Mouse (Mus musculus) hindbrain, embryonic 10.5 days (tissue): ENCODE data around the gene Gm49661. TPM values are rescaled to one million over a fixed set of nuclear protein-coding genes. Genes with fewer than 3 reads are reported as not detected.

ENCODE experiments used
- DNase-seq: peaks from one replicate; pipeline ENCODE4 v3.0.0-alpha.2; 2017; ENCODE audit warnings: low spot score
- H3K27ac ChIP-seq: fragments of 300-500 bp; sonication (generic); 2 replicates; pipeline ENCODE4 v1.5.1; 2016; ENCODE audit warnings: mild to moderate bottlenecking, moderate library complexity
- H3K27me3 ChIP-seq: fragments of 300-500 bp; sonication (generic); 2 replicates; pipeline ENCODE4 v1.6.1; 2016; ENCODE audit warnings: mild to moderate bottlenecking; ENCODE audit not compliant: poor library complexity, insufficient read depth, severe bottlenecking
- H3K36me3 ChIP-seq: fragments of 300-500 bp; sonication (generic); 2 replicates; pipeline ENCODE4 v1.6.1; 2016; ENCODE audit warnings: mild to moderate bottlenecking, moderate library complexity
- H3K4me1 ChIP-seq: fragments of 300-500 bp; sonication (generic); replicated peaks from 2 replicates; pipeline ENCODE4 v1.6.1; 2016; ENCODE audit warnings: mild to moderate bottlenecking
- H3K4me3 ChIP-seq: fragments of 300-500 bp; sonication (generic); 2 replicates; pipeline ENCODE4 v1.5.1; 2016; ENCODE audit warnings: mild to moderate bottlenecking, moderate library complexity
- H3K9me3 ChIP-seq: fragments of 300-500 bp; sonication (generic); 2 replicates; pipeline ENCODE4 v1.6.1; 2016; ENCODE audit warnings: mild to moderate bottlenecking, moderate library complexity
- WGBS: fragments of 180-500 bp; shearing (Covaris S2); methylation state at CpG from one replicate; pipeline ENCODE4 v1.1.7; 2016; 5-methylcytosine and 5-hydroxymethylcytosine counted together
- polyA plus RNA-seq: library from polyadenylated mRNA; unstranded; fragments of >200 nt; fragmentation: Nextera tagmentation; extraction: Ambion mirVana; gene quantifications from 2 replicates; pipeline ENCODE4 v1.2.1, GENCODE M21; 2016

Gene Gm49661
- not detected in 2 replicates for polyA plus RNA-seq

GRCm38 (mm10) chr8:84969241-84970134 lies at the start of gene Gm49661, which contains the start of the genes Prdx2 and Rnaseh2a:
Gene Gm49661 (minus strand): TSS chr8:84969433.
Gene Prdx2 (plus strand): TSS chr8:84969587.
Gene Rnaseh2a (minus strand): TSS chr8:84969767.
- Histone ChIP-seq H3K27me3 (no peaks in the 10 kb centered on the region), H3K27ac (peak within 1 kb of the TSS; percentile 99), H3K36me3 (peaks cover 40% of the 10 kb centered on the region), H3K4me1 (peaks cover 55% of the 10 kb centered on the region), H3K4me3 (peak within 1 kb of the TSS; percentile 89), H3K9me3 (no peaks in the 10 kb centered on the region)
- peak; percentile 87 for DNase-seq
- under 1% methylated on average over 56 of the region's 56 CpGs for WGBS

- no peaks in the 10 kb centered on the region for H3K9me3 ChIP-seq
- peaks cover 55% of the 10 kb centered on the region for H3K36me3 ChIP-seq
- no peak overlapping the region for H3K4me3 ChIP-seq
- no peak overlapping the region for H3K27ac ChIP-seq
- H3K27me3 ChIP-seq = peaks cover 37% of the 10 kb centered on the region
- H3K4me1 ChIP-seq = peaks cover 13% of the 10 kb centered on the region
- no peak for DNase-seq
- 48% methylated on average over 5 of the region's 5 CpGs for WGBS
These were observed 48.0 kb upstream of the Gm49661 start for GRCm38 (mm10) chr8:85017209-85017608.

GRCm38 (mm10) chr8:85016724-85017123 lies 47.5 kb upstream of the Gm49661 start:
- H3K36me3 ChIP-seq = peaks cover 51% of the 10 kb centered on the region
- peaks cover 42% of the 10 kb centered on the region for H3K27me3 ChIP-seq

GRCm38 (mm10) chr8:85014431-85014830 lies 45.2 kb upstream of the Gm49661 start, which contains the start of gene Best2:
Gene Best2 (minus strand): TSS chr8:85014531.
- peak within 1 kb of the TSS; percentile 49 for H3K4me3 ChIP-seq
- 51% methylated on average over 2 of the region's 2 CpGs for WGBS
- no peak for DNase-seq
- H3K36me3 ChIP-seq = peaks cover 28% of the 10 kb centered on the region
- H3K9me3 ChIP-seq = no peaks in the 10 kb centered on the region
- peak within 1 kb of the TSS; percentile 53; the same call in 1 of the 2 replicates for H3K27ac ChIP-seq
- H3K4me1 ChIP-seq = peaks cover 18% of the 10 kb centered on the region
- peaks cover 59% of the 10 kb centered on the region for H3K27me3 ChIP-seq

More at GRCm38 (mm10) chr8:85016724-85017123, 47.5 kb upstream of the Gm49661 start:
- DNase-seq = no peak
- Histone ChIP-seq H3K4me3 (no peak overlapping the region), H3K27ac (no peak overlapping the region), H3K9me3 (no peaks in the 10 kb centered on the region), H3K4me1 (peaks cover 13% of the 10 kb centered on the region)
- WGBS = 75% methylated on average over 10 of the region's 10 CpGs

- Histone ChIP-seq H3K36me3 (peaks cover 17% of the 10 kb centered on the region), H3K9me3 (no peaks in the 10 kb centered on the region), H3K4me1 (peaks cover 18% of the 10 kb centered on the region), H3K4me3 (peak overlapping the region; percentile 49), H3K27ac (peak overlapping the region; percentile 53; the same call in 1 of the 2 replicates), H3K27me3 (peaks cover 70% of the 10 kb centered on the region)
- DNase-seq = peak; percentile 80
- WGBS = 6% methylated on average over 26 of the region's 26 CpGs
These were observed 44.1 kb upstream of the Gm49661 start for GRCm38 (mm10) chr8:85013230-85013840.

GRCm38 (mm10) chr8:85011242-85011641 lies 42.0 kb upstream of the Gm49661 start:
- no peak for DNase-seq
- H3K4me1 ChIP-seq = peaks cover 22% of the 10 kb centered on the region
- 19% methylated on average over 28 of the region's 28 CpGs for WGBS
- 0 out of 2 replicates have a peak overlapping the region, but pooled peaks have one; percentile 6 for H3K4me3 ChIP-seq
- peaks cover 84% of the 10 kb centered on the region for H3K27me3 ChIP-seq
- no peaks in the 10 kb centered on the region for H3K9me3 ChIP-seq
- H3K36me3 ChIP-seq = no peaks in the 10 kb centered on the region
- H3K27ac ChIP-seq = no peak overlapping the region

GRCm38 (mm10) chr8:85007686-85008085 lies 38.5 kb upstream of the Gm49661 start:
- WGBS = 19% methylated on average over 25 of the region's 25 CpGs
- H3K4me3 ChIP-seq = 0 out of 2 replicates have a peak overlapping the region, but pooled peaks have one; percentile 16
- peak; percentile 32 for DNase-seq

GRCm38 (mm10) chr8:84997649-84998295 lies 28.5 kb upstream of the Gm49661 start:
- no peaks in the 10 kb centered on the region for H3K9me3 ChIP-seq
- peak overlapping the region; percentile 36 for H3K4me3 ChIP-seq
- WGBS = 4% methylated on average over 19 of the region's 19 CpGs
- peaks cover 19% of the 10 kb centered on the region for H3K4me1 ChIP-seq
- DNase-seq = peak; percentile 89
- H3K27ac ChIP-seq = peak overlapping the region; percentile 72
- no peaks in the 10 kb centered on the region for H3K36me3 ChIP-seq
- H3K27me3 ChIP-seq = peaks cover 47% of the 10 kb centered on the region

More at GRCm38 (mm10) chr8:85007686-85008085, 38.5 kb upstream of the Gm49661 start:
- Histone ChIP-seq H3K27me3 (peaks cover 54% of the 10 kb centered on the region), H3K27ac (no peak overlapping the region), H3K4me1 (peaks cover 9% of the 10 kb centered on the region; the same call in 1 of the 2 replicates), H3K9me3 (no peaks in the 10 kb centered on the region), H3K36me3 (no peaks in the 10 kb centered on the region)

- H3K27ac ChIP-seq = no peak overlapping the region
- no peak for DNase-seq
- peaks cover 47% of the 10 kb centered on the region for H3K27me3 ChIP-seq
- WGBS = 76% methylated on average over 5 of the region's 5 CpGs
- no peaks in the 10 kb centered on the region for H3K36me3 ChIP-seq
- H3K9me3 ChIP-seq = no peaks in the 10 kb centered on the region
- no peak overlapping the region for H3K4me3 ChIP-seq
- peaks cover 19% of the 10 kb centered on the region for H3K4me1 ChIP-seq
These were observed 27.7 kb upstream of the Gm49661 start for GRCm38 (mm10) chr8:84996978-84997377.

GRCm38 (mm10) chr8:84995680-84996079 lies 26.4 kb upstream of the Gm49661 start:
- 32% methylated on average over 25 of the region's 25 CpGs for WGBS
- H3K27ac ChIP-seq = no peak overlapping the region
- peak; percentile 24 for DNase-seq

GRCm38 (mm10) chr8:84994375-84994774 lies 25.1 kb upstream of the Gm49661 start:
- peaks cover 48% of the 10 kb centered on the region for H3K27me3 ChIP-seq
- 90% methylated on average over 9 of the region's 9 CpGs for WGBS
- H3K4me1 ChIP-seq = peaks cover 37% of the 10 kb centered on the region
- no peak overlapping the region for H3K4me3 ChIP-seq
- no peak for DNase-seq
- H3K9me3 ChIP-seq = no peaks in the 10 kb centered on the region
- no peaks in the 10 kb centered on the region for H3K36me3 ChIP-seq
- no peak overlapping the region for H3K27ac ChIP-seq

More at GRCm38 (mm10) chr8:84995680-84996079, 26.4 kb upstream of the Gm49661 start:
- Histone ChIP-seq H3K36me3 (no peaks in the 10 kb centered on the region), H3K4me3 (peak overlapping the region; percentile 7; the same call in 1 of the 2 replicates), H3K9me3 (no peaks in the 10 kb centered on the region), H3K27me3 (peaks cover 47% of the 10 kb centered on the region), H3K4me1 (peaks cover 26% of the 10 kb centered on the region)

GRCm38 (mm10) chr8:84990836-84991235 lies 21.6 kb upstream of the Gm49661 start:
- Histone ChIP-seq H3K27ac (peak overlapping the region; percentile 89), H3K9me3 (no peaks in the 10 kb centered on the region), H3K4me3 (peak overlapping the region; percentile 66), H3K27me3 (peaks cover 62% of the 10 kb centered on the region), H3K36me3 (no peaks in the 10 kb centered on the region), H3K4me1 (peaks cover 37% of the 10 kb centered on the region)
- 1% methylated on average over 15 of the region's 15 CpGs for WGBS
- no peak for DNase-seq
